Mouse (Mus musculus) liver, embryonic 16.5 days (tissue): ENCODE results near the gene Trim8. TPM values are rescaled to one million over a fixed set of nuclear protein-coding genes. Genes with fewer than 3 reads are reported as not detected.

Experiments
- ATAC-seq: fragments of 200-750 bp; cut with Nextera tagmentation; 2 replicates; pipeline ENCODE4 v1.8.0; 2017; ENCODE audit warnings: low read depth, mild to moderate bottlenecking, moderate number of reproducible peaks, moderate library complexity
- H3K27ac ChIP-seq: fragments of 300-500 bp; sonication (generic); 2 replicates; pipeline ENCODE4 v1.5.1; 2014; ENCODE audit warnings: mild to moderate bottlenecking, low read length
- H3K27me3 ChIP-seq: fragments of 300-500 bp; sonication (generic); 2 replicates; pipeline ENCODE4 v1.6.1; 2014; ENCODE audit warnings: low read depth, low read length, mixed read lengths; ENCODE audit not compliant: control insufficient read depth, insufficient read depth
- H3K36me3 ChIP-seq: fragments of 300-500 bp; sonication (generic); 2 replicates; pipeline ENCODE4 v1.6.1; 2014; ENCODE audit warnings: mild to moderate bottlenecking; ENCODE audit not compliant: control insufficient read depth, insufficient read depth
- H3K4me1 ChIP-seq: fragments of 300-500 bp; sonication (generic); 2 replicates; pipeline ENCODE4 v1.6.1; 2014; ENCODE audit warnings: low read depth, low read length, mixed read lengths; ENCODE audit not compliant: control insufficient read depth
- H3K4me2 ChIP-seq: fragments of 300-500 bp; sonication (generic); 2 replicates; pipeline ENCODE4 v1.6.1; 2014; ENCODE audit warnings: low read depth, low read length, mixed read lengths
- H3K4me3 ChIP-seq: fragments of 300-500 bp; sonication (generic); 2 replicates; pipeline ENCODE4 v1.5.1; 2014; ENCODE audit warnings: low read depth, mild to moderate bottlenecking, low read length
- H3K9ac ChIP-seq: fragments of 300-500 bp; sonication (generic); 2 replicates; pipeline ENCODE4 v1.6.1; 2014; ENCODE audit warnings: low read depth, low read length
- H3K9me3 ChIP-seq: fragments of 300-500 bp; sonication (generic); replicated peaks from 2 replicates; pipeline ENCODE4 v1.6.1; 2016; ENCODE audit warnings: low read length; ENCODE audit not compliant: control insufficient read depth
- WGBS: fragments of 180-500 bp; shearing (Covaris S2); extraction: QIAGEN DNeasy Blood & Tissue Kit; methylation state at CpG from one replicate; pipeline ENCODE4 v1.1.7; 2014; ENCODE audit not compliant: insufficient replicate concordance; 5-methylcytosine and 5-hydroxymethylcytosine counted together
- polyA plus RNA-seq: library from polyadenylated mRNA; unstranded; fragments of >200 nt; fragmentation: Nextera tagmentation; extraction: Ambion mirVana; gene quantifications from 2 replicates; pipeline ENCODE4 v1.2.1, GENCODE M21; 2015

Trim8 gene
- polyA plus RNA-seq, 1 experiment from 2014 or later: 10.5 TPM

GRCm38 (mm10) chr19:46534542-46535098 is 33.1 kb downstream of the Trim8 start:
- Histone ChIP-seq H3K4me1 (peaks cover 27% of the 10 kb centered on the region), H3K4me2 (no peak overlapping the region), H3K27ac (no peak overlapping the region), H3K27me3 (no peaks in the 10 kb centered on the region; the same call in 1 of the 2 replicates), H3K9ac (no peak overlapping the region), H3K36me3 (no peaks in the 10 kb centered on the region), H3K9me3 (no peaks in the 10 kb centered on the region), H3K4me3 (no peak overlapping the region)
- 44% methylated on average over 6 of the region's 6 CpGs for WGBS
- no peak for ATAC-seq

- Histone ChIP-seq H3K36me3 (no peaks in the 10 kb centered on the region), H3K4me2 (no peak overlapping the region), H3K27me3 (no peaks in the 10 kb centered on the region), H3K4me3 (no peak overlapping the region), H3K9me3 (no peaks in the 10 kb centered on the region), H3K9ac (no peak overlapping the region), H3K4me1 (peaks cover 7% of the 10 kb centered on the region), H3K27ac (no peak overlapping the region)
- ATAC-seq: no peak
- WGBS: 83% methylated on average over 9 of the region's 9 CpGs
These were observed 35.9 kb downstream of the Trim8 start for GRCm38 (mm10) chr19:46537357-46537756.

DNA sequence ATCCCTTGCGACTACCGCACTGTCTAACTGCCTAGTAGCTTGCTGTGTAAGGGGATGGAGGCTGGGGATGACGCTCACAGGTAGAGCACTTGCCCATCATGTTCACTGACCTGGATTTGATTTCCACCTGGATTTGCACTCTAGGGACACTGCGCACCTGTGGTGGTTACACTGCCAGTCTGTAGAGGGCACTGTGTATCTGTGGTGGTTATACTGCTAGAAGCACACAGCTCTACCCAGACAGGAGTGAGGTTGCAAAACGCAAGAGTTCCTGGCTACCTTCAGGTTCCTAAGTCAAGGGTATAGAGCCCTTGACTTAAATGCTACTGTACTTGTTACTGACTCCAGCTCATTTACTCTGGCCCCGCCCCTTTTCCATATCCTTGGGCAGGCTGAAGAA is 36.7 kb downstream of the Trim8 start:
- Histone ChIP-seq H3K9me3 (no peaks in the 10 kb centered on the region), H3K36me3 (no peaks in the 10 kb centered on the region), H3K4me2 (no peak overlapping the region), H3K27me3 (no peaks in the 10 kb centered on the region), H3K4me3 (no peak overlapping the region), H3K4me1 (no peaks in the 10 kb centered on the region; the same call in 1 of the 2 replicates), H3K27ac (no peak overlapping the region), H3K9ac (no peak overlapping the region)
- ATAC-seq: 0 out of 2 replicates have a peak, but pooled peaks have one; percentile 35
- 78% methylated on average over 6 of the region's 6 CpGs for WGBS

DNA sequence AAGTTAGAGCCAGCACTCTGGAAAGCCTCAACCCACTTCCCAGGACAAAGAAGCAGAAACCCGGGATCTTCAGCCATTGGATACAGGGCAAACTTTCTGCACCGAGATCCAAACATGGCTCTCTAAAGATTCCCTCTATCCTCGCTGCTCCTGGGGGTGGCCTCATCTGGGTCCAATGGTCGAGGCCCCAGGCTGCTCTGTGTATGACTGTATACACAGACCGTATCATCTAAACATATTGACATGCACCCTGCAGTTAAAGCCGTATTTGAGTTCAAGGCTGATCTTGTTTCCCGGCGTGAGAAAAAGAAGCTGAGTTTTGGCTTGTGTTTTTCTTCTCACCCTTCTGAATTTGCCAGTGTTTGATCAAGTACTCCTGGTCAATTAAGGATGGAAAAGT is 41.2 kb downstream of the Trim8 start:
- WGBS: 61% methylated on average over 8 of the region's 8 CpGs
- Histone ChIP-seq H3K4me2 (no peak overlapping the region), H3K9me3 (no peaks in the 10 kb centered on the region)

DNA sequence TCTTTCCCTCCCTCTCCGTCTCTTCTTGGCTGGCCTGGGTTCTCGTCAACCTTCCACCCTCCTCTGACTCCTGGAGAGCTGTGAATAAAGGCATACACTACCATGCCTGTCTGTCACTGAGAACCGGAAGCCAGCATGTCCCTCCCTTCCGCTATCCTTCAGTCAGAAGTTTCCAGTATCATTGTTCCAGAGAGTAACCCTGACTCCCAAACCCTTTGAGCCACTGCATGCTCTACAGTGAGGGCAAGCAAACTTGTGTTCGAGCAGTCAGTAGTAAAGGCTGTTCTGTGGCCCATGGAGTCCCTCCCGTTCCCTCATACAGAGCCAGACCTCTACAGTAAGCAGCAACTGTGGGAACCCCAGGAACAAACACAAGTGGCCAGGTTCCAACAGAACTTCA is 46.1 kb downstream of the Trim8 start:
- Histone ChIP-seq H3K9me3 (no peaks in the 10 kb centered on the region), H3K9ac (no peak overlapping the region), H3K27ac (no peak overlapping the region), H3K36me3 (no peaks in the 10 kb centered on the region), H3K4me3 (no peak overlapping the region), H3K27me3 (no peaks in the 10 kb centered on the region), H3K4me1 (no peaks in the 10 kb centered on the region; the same call in 1 of the 2 replicates), H3K4me2 (no peak overlapping the region)
- ATAC-seq: no peak
- 64% methylated on average over 6 of the region's 6 CpGs for WGBS

More for the DNA sequence above, 41.2 kb downstream of the Trim8 start:
- peak; percentile 78 for ATAC-seq
- Histone ChIP-seq H3K27ac (no peak overlapping the region), H3K4me1 (no peaks in the 10 kb centered on the region), H3K27me3 (no peaks in the 10 kb centered on the region), H3K36me3 (no peaks in the 10 kb centered on the region), H3K9ac (no peak overlapping the region), H3K4me3 (no peak overlapping the region)

DNA sequence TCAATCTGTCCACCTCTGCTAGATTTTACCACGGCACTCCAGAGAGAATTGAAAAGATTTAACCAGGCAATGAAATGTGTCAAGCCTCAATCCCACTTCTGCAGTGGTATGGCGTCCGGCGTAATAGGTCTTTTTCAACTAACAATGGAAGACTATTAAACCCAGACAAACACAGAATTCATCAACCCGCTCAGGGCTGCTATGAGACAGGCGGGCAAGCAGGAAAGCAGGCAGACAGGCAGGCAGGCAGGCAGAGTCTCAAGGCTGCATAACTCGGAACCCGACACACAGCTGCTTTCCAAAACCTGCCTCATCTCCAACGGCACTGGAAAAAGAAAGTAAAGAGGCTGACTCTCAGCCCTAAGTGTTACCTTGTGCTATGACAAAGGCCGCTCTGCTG is 46.6 kb downstream of the Trim8 start:
- Histone ChIP-seq H3K27me3 (no peaks in the 10 kb centered on the region), H3K9ac (no peak overlapping the region), H3K4me3 (no peak overlapping the region), H3K4me1 (peaks cover 2% of the 10 kb centered on the region; the same call in 1 of the 2 replicates), H3K9me3 (no peaks in the 10 kb centered on the region), H3K4me2 (no peak overlapping the region), H3K27ac (no peak overlapping the region), H3K36me3 (no peaks in the 10 kb centered on the region)
- WGBS: 73% methylated on average over 10 of the region's 10 CpGs
- no peak for ATAC-seq

DNA sequence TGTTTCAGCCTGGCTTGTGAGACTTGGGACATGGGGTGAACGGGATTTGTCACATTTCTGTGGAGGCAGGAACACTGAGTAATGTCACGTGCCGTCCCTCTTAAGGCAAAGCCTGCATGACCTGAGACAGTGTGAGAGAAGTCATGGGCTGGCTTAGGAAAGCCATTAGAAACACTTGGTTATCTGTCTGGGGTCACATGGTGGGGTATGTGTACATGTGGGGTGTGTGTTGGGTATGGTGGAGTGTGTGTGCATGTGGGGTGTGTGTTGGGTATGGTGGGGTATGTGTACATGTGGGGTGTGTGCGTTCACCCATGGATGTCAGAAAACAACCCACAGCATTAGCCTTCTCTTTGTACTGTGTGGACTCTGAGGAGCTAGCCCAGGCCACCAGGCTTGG is 48.9 kb downstream of the Trim8 start:
- no peak for ATAC-seq
- Histone ChIP-seq H3K4me2 (no peak overlapping the region), H3K27ac (no peak overlapping the region), H3K9ac (no peak overlapping the region), H3K4me3 (no peak overlapping the region), H3K4me1 (peaks cover 15% of the 10 kb centered on the region), H3K9me3 (no peaks in the 10 kb centered on the region), H3K27me3 (no peaks in the 10 kb centered on the region), H3K36me3 (no peaks in the 10 kb centered on the region)
- 65% methylated on average over 4 of the region's 4 CpGs for WGBS

GRCm38 (mm10) chr19:46552496-46552895 is 51.0 kb downstream of the Trim8 start:
- H3K27ac ChIP-seq: no peak overlapping the region
- no peak for ATAC-seq
- H3K9me3 ChIP-seq: no peaks in the 10 kb centered on the region

DNA sequence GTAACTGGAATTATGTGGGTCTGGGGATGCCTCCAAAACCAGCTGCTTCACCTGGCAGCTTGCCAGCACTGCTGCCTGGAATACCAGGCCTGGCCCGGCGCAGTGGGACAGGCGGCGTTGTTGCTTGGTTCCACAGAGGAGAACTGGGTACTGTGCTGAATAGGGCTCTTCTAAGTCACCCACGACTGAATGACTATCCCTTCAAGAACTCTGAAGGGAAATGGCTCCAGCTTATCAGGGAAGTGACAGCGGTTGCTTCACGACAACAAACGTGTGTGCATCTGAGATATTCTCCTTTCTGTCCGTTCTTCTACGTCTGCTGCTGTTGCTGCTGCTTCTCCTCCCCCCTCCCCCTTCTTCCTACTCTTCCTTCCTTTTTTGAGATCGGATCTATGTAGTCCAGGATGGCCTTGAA is 52.0 kb downstream of the Trim8 start:
- Histone ChIP-seq H3K4me2 (peak overlapping the region; percentile 28), H3K9ac (peak overlapping the region; percentile 50), H3K4me1 (peaks cover 15% of the 10 kb centered on the region), H3K36me3 (no peaks in the 10 kb centered on the region), H3K9me3 (no peaks in the 10 kb centered on the region), H3K27me3 (no peaks in the 10 kb centered on the region), H3K4me3 (peak overlapping the region; percentile 2; the same call in 1 of the 2 replicates), H3K27ac (peak overlapping the region; percentile 85)
- WGBS: 25% methylated on average over 11 of the region's 11 CpGs
- ATAC-seq: peak; percentile 88

More at GRCm38 (mm10) chr19:46552496-46552895, 51.0 kb downstream of the Trim8 start:
- H3K4me2 ChIP-seq: no peak overlapping the region
- no peak overlapping the region for H3K9ac ChIP-seq
- no peak overlapping the region for H3K4me3 ChIP-seq
- H3K4me1 ChIP-seq: peaks cover 15% of the 10 kb centered on the region
- 53% methylated on average over 3 of the region's 4 CpGs for WGBS
- no peaks in the 10 kb centered on the region for H3K27me3 ChIP-seq
- no peaks in the 10 kb centered on the region for H3K36me3 ChIP-seq
